16 mouse cellular contexts compared by ENCODE assay signal in genomic region chr16:10451906-10452305, GRCm38 (mm10). TPM values are rescaled to one million over a fixed set of nuclear protein-coding genes. Genes with fewer than 3 reads are reported as not detected.
DNase-seq lines count a peak whose midpoint lies in the region; ATAC-seq and TF ChIP-seq lines count a peak whose summit lies in the region.
"Had no signal": no experiment of that assay in that cellular context is flagged by ENCODE, and none has a peak within 500 bp of the region (broad histone marks: within the 10 kb centered on the region; RNA-seq: fewer than 3 reads in every experiment).

No protein-coding gene starts in this region.

- H3K9ac ChIP-seq in heart, embryonic 13.5 days: no peak overlapping the region
- H3K9ac ChIP-seq in liver, adult 2 months (ENCODE audit: low read depth, low read length): no peak overlapping the region
- H3K9ac ChIP-seq in liver, embryonic 12.5 days: no peak overlapping the region
- H3K9ac ChIP-seq in hindbrain, embryonic 11.5 days (ENCODE audit: low read depth, low read length): no peak overlapping the region
- H3K9ac ChIP-seq: forebrain, embryonic 15.5 days; limb, embryonic 13.5 days; liver, embryonic 15.5 days; midbrain, embryonic 12.5 days; neural tube, embryonic 15.5 days had no signal

- H3K4me2 ChIP-seq in heart, embryonic 13.5 days: peak overlapping the region; percentile 20; the same call in 1 of the 2 replicates
- no peak overlapping the region for H3K4me2 ChIP-seq in liver, embryonic 12.5 days
- no peak overlapping the region for H3K4me2 ChIP-seq in hindbrain, embryonic 11.5 days (replicated peaks; ENCODE audit: low read depth, low read length)
- H3K4me2 ChIP-seq: forebrain, embryonic 15.5 days; limb, embryonic 13.5 days; liver, embryonic 15.5 days; midbrain, embryonic 12.5 days; neural tube, embryonic 15.5 days had no signal

- WGBS in heart, embryonic 13.5 days: 65% methylated on average over 2 of the region's 2 CpGs
- 20% methylated on average over 2 of the region's 2 CpGs for WGBS in liver, adult 2 months
- 48% methylated on average over 2 of the region's 2 CpGs for WGBS in liver, embryonic 12.5 days (ENCODE audit: insufficient replicate concordance)
- 86% methylated on average over 2 of the region's 2 CpGs for WGBS in hindbrain, embryonic 11.5 days

- no peaks in the 10 kb centered on the region for H3K79me2 ChIP-seq in liver, adult 2 months (ENCODE audit: control insufficient read depth, insufficient read depth, low read length)

- peak overlapping the region; percentile 72 for H3K27ac ChIP-seq in heart, embryonic 13.5 days (replicated peaks)
- peak overlapping the region; percentile 56 for H3K27ac ChIP-seq in liver, adult 2 months (replicated peaks; ENCODE audit: insufficient read depth, low read depth, low read length)
- no peak overlapping the region for H3K27ac ChIP-seq in liver, embryonic 12.5 days
- peak overlapping the region; percentile 79 for H3K27ac ChIP-seq in bone marrow macrophage, adult 2 months (ENCODE audit: insufficient read depth, low read depth, low read length)
- no peak overlapping the region for H3K27ac ChIP-seq in hindbrain, embryonic 11.5 days (ENCODE audit: low read depth, low read length)
- H3K27ac ChIP-seq: forebrain, embryonic 15.5 days; limb, embryonic 13.5 days; liver, embryonic 15.5 days; midbrain, embryonic 12.5 days; neural tube, embryonic 15.5 days had no signal

- no peak for DNase-seq in heart, adult 9 months (ENCODE audit: low spot score in 2 of 2)
- DNase-seq in liver, adult 2 months (ENCODE audit: extremely low read depth, low read depth, low spot score): peak; percentile 87
- peak; percentile 20 for DNase-seq in lung, postnatal 10 days
- DNase-seq in hindbrain, embryonic 11.5 days (ENCODE audit: low spot score): no peak
- no peak for DNase-seq in right cerebral cortex, adult 2 months (ENCODE audit: low spot score in 2 of 2)

- TF ChIP-seq POLR2A in liver, adult 2 months (IDR thresholded peaks at IDR 0.05; ENCODE audit: extremely low read depth, insufficient read depth, low read length): no peak
- TF ChIP-seq POLR2A in bone marrow macrophage, adult 2 months (IDR thresholded peaks at IDR 0.05; ENCODE audit: borderline replicate concordance, low read depth, low read length): no peak

- peaks cover 33% of the 10 kb centered on the region for H3K4me1 ChIP-seq in heart, embryonic 13.5 days
- H3K4me1 ChIP-seq in liver, adult 2 months (ENCODE audit: control insufficient read depth, insufficient read depth, low read length): peaks cover 25% of the 10 kb centered on the region
- no peaks in the 10 kb centered on the region for H3K4me1 ChIP-seq in liver, embryonic 12.5 days
- peaks cover 42% of the 10 kb centered on the region for H3K4me1 ChIP-seq in bone marrow macrophage, adult 2 months (ENCODE audit: control insufficient read depth, insufficient read depth, low read length)
- H3K4me1 ChIP-seq in hindbrain, embryonic 11.5 days (replicated peaks; ENCODE audit: control insufficient read depth, insufficient read depth, low read length): 0 out of 2 replicates have a peak, but pooled peaks cover 5% of the 10 kb centered on the region

- no peak for TF ChIP-seq CTCF in liver, adult 2 months (IDR thresholded peaks at IDR 0.05; ENCODE audit: low read depth, low read length)
- TF ChIP-seq CTCF in bone marrow macrophage, adult 2 months (IDR thresholded peaks at IDR 0.05; ENCODE audit: low read depth, low read length): no peak

- H3K9me3 ChIP-seq in heart, embryonic 13.5 days: no peaks in the 10 kb centered on the region
- no peaks in the 10 kb centered on the region for H3K9me3 ChIP-seq in liver, embryonic 12.5 days (replicated peaks)
- no peaks in the 10 kb centered on the region for H3K9me3 ChIP-seq in hindbrain, embryonic 11.5 days (ENCODE audit: control insufficient read depth, low read length)
- H3K9me3 ChIP-seq: forebrain, embryonic 15.5 days; limb, embryonic 13.5 days; liver, embryonic 15.5 days; midbrain, embryonic 12.5 days; neural tube, embryonic 15.5 days had no signal

- no peak for ATAC-seq in heart, embryonic 13.5 days (ENCODE audit: extremely low read depth, insufficient number of reproducible peaks, low FRiP score, low TSS enrichment)
- no peak for ATAC-seq in liver, embryonic 12.5 days
- ATAC-seq in hindbrain, embryonic 11.5 days (ENCODE audit: low FRiP score): no peak

- H3K36me3 ChIP-seq in heart, embryonic 13.5 days: no peaks in the 10 kb centered on the region
- H3K36me3 ChIP-seq in liver, adult 2 months (ENCODE audit: control insufficient read depth, insufficient read depth, low read length): no peaks in the 10 kb centered on the region
- H3K36me3 ChIP-seq in liver, embryonic 12.5 days: no peaks in the 10 kb centered on the region
- no peaks in the 10 kb centered on the region for H3K36me3 ChIP-seq in hindbrain, embryonic 11.5 days (ENCODE audit: control insufficient read depth, insufficient read depth, low read length)
- H3K36me3 ChIP-seq: forebrain, embryonic 15.5 days; limb, embryonic 13.5 days; liver, embryonic 15.5 days; midbrain, embryonic 12.5 days; neural tube, embryonic 15.5 days had no signal

- no peak overlapping the region for H3K4me3 ChIP-seq in heart, embryonic 13.5 days
- H3K4me3 ChIP-seq in liver, adult 2 months (ENCODE audit: insufficient read depth, low read depth, low read length): no peak overlapping the region
- H3K4me3 ChIP-seq in liver, embryonic 12.5 days: no peak overlapping the region
- no peak overlapping the region for H3K4me3 ChIP-seq in bone marrow macrophage, adult 2 months (ENCODE audit: insufficient read depth, low read length)
- H3K4me3 ChIP-seq in hindbrain, embryonic 11.5 days (ENCODE audit: low read depth, low read length): no peak overlapping the region
- H3K4me3 ChIP-seq: forebrain, embryonic 15.5 days; limb, embryonic 13.5 days; liver, embryonic 15.5 days; midbrain, embryonic 12.5 days; neural tube, embryonic 15.5 days had no signal

- H3K27me3 ChIP-seq in heart, embryonic 13.5 days (replicated peaks): no peaks in the 10 kb centered on the region
- no peaks in the 10 kb centered on the region for H3K27me3 ChIP-seq in liver, adult 2 months (ENCODE audit: control insufficient read depth, insufficient read depth, low read length)
- no peaks in the 10 kb centered on the region for H3K27me3 ChIP-seq in liver, embryonic 12.5 days (replicated peaks)
- H3K27me3 ChIP-seq in hindbrain, embryonic 11.5 days (ENCODE audit: control insufficient read depth, insufficient read depth, low read length): no peaks in the 10 kb centered on the region
- H3K27me3 ChIP-seq: forebrain, embryonic 15.5 days; limb, embryonic 13.5 days; liver, embryonic 15.5 days; midbrain, embryonic 12.5 days; neural tube, embryonic 15.5 days had no signal

RNA-seq across cellular contexts. Expression of gene Tvp23a, which starts 4.7 kb away (rescaled TPM):
- 3.9 and 4.1 TPM in 2 replicates for polyA plus RNA-seq in heart, embryonic 13.5 days (2015; fragmentation: Nextera tagmentation; extraction: Ambion mirVana)
- total RNA-seq in liver, adult 2 months (2014; rRNA removed): 0.37 and 0.40 TPM in 2 replicates
- 0.05 and 0.24 TPM in 2 replicates for polyA plus RNA-seq in liver, adult 2 months (2012; rRNA removed)
- polyA plus RNA-seq in liver, embryonic 12.5 days (2016; fragmentation: Nextera tagmentation; extraction: Ambion mirVana): 1.7 and 1.8 TPM in 2 replicates
- polyA plus RNA-seq in bone marrow macrophage, adult 2 months (2012; ENCODE audit: insufficient read depth, insufficient read length, missing spikeins): not detected in 2 replicates
- 17.2 and 24.8 TPM in 2 replicates for polyA plus RNA-seq in hindbrain, embryonic 11.5 days (2014; fragmentation: Nextera tagmentation; extraction: Ambion mirVana)
- total RNA-seq: granulocyte monocyte progenitor cell, adult 5-6 weeks had no signal

RNA-seq across cellular contexts. Expression of gene Ciita, which starts 28.0 kb away (rescaled TPM):
- 0.17 and 0.29 TPM in 2 replicates for polyA plus RNA-seq in heart, embryonic 13.5 days (2015; fragmentation: Nextera tagmentation; extraction: Ambion mirVana)
- total RNA-seq in liver, adult 2 months (2014; rRNA removed): 1.0 and 2.2 TPM in 2 replicates
- polyA plus RNA-seq in liver, adult 2 months (2012; rRNA removed): 0.51 and 1.1 TPM in 2 replicates
- 0.13 TPM in 1 of 2 replicates, not detected in the other for polyA plus RNA-seq in liver, embryonic 12.5 days (2016; fragmentation: Nextera tagmentation; extraction: Ambion mirVana)
- 59.0 and 67.4 TPM in 2 replicates for polyA plus RNA-seq in bone marrow macrophage, adult 2 months (2012; ENCODE audit: insufficient read depth, insufficient read length, missing spikeins)
- polyA plus RNA-seq in hindbrain, embryonic 11.5 days (2014; fragmentation: Nextera tagmentation; extraction: Ambion mirVana): 0.27 and 0.36 TPM in 2 replicates

RNA-seq across cellular contexts. Expression of gene Nubp1, which starts 40.2 kb away (rescaled TPM):
- 36.6 and 37.1 TPM in 2 replicates for polyA plus RNA-seq in heart, embryonic 13.5 days (2015; fragmentation: Nextera tagmentation; extraction: Ambion mirVana)
- total RNA-seq in liver, adult 2 months (2014; rRNA removed): 16.4 and 19.4 TPM in 2 replicates
- 20.0 and 24.5 TPM in 2 replicates for polyA plus RNA-seq in liver, adult 2 months (2012; rRNA removed)
- polyA plus RNA-seq in liver, embryonic 12.5 days (2016; fragmentation: Nextera tagmentation; extraction: Ambion mirVana): 49.4 and 52.0 TPM in 2 replicates
- polyA plus RNA-seq in bone marrow macrophage, adult 2 months (2012; ENCODE audit: insufficient read depth, insufficient read length, missing spikeins): 21.4 and 27.9 TPM in 2 replicates
- polyA plus RNA-seq in hindbrain, embryonic 11.5 days (2014; fragmentation: Nextera tagmentation; extraction: Ambion mirVana): 58.5 and 66.2 TPM in 2 replicates

RNA-seq across cellular contexts. Expression of gene Tekt5, which starts 56.6 kb away (rescaled TPM):
- 0.13 and 0.33 TPM in 2 replicates for polyA plus RNA-seq in heart, embryonic 13.5 days (2015; fragmentation: Nextera tagmentation; extraction: Ambion mirVana)
- total RNA-seq in liver, adult 2 months (2014; rRNA removed): 0.09 TPM in 1 of 2 replicates, not detected in the other
- 0.07 and 0.12 TPM in 2 replicates for polyA plus RNA-seq in liver, adult 2 months (2012; rRNA removed)
- 0.08 TPM in 1 of 2 replicates, not detected in the other for polyA plus RNA-seq in liver, embryonic 12.5 days (2016; fragmentation: Nextera tagmentation; extraction: Ambion mirVana)
- not detected in 2 replicates for polyA plus RNA-seq in bone marrow macrophage, adult 2 months (2012; ENCODE audit: insufficient read depth, insufficient read length, missing spikeins)
- polyA plus RNA-seq in hindbrain, embryonic 11.5 days (2014; fragmentation: Nextera tagmentation; extraction: Ambion mirVana): 0.13 and 0.15 TPM in 2 replicates
- total RNA-seq: common myeloid progenitor, adult 5-6 weeks; granulocyte monocyte progenitor cell, adult 5-6 weeks; megakaryocyte, adult 5-6 weeks had no signal

Comparison
In these comparisons a context has a peak if more than half of its experiments do, and no peak if none do; other contexts are left out.
1. H3K27ac ChIP-seq: peak in heart, embryonic 13.5 days (single experiment), liver, adult 2 months (single experiment) and bone marrow macrophage, adult 2 months (single experiment); none in liver, embryonic 12.5 days (single experiment) and hindbrain, embryonic 11.5 days (single experiment).
2. DNase-seq: peak in liver, adult 2 months (single experiment) and lung, postnatal 10 days (single experiment); none in heart, adult 9 months (0 of 2), hindbrain, embryonic 11.5 days (single experiment) and right cerebral cortex, adult 2 months (0 of 2).
3. RNA of gene Ciita, which starts 28.0 kb away (polyA plus RNA-seq): 59.0 to 67.4 TPM in bone marrow macrophage, adult 2 months; 0.51 to 1.1 TPM in liver, adult 2 months, 0.27 to 0.36 TPM in hindbrain, embryonic 11.5 days, 0.17 to 0.29 TPM in heart, embryonic 13.5 days and 0.13 TPM in liver, embryonic 12.5 days; every median in the first group is over 10 times any median in the second.